Mouse (Mus musculus) lung, postnatal 0 days (tissue): ENCODE data around the gene Aldh3b2.
"Not testable (repeated sequence)": the region's sequence is repeated elsewhere in the genome, so short reads cannot be mapped to it uniquely, and the experiment has no call there.

Experiments
- CTCF ChIP-seq: IDR thresholded peaks from 2 replicates; pipeline ENCODE4 v1.5.1; 2016; ENCODE audit warnings: antibody characterized with exemption, mild to moderate bottlenecking
- EP300 ChIP-seq: IDR thresholded peaks from 2 replicates; pipeline ENCODE4 v1.6.1; 2016; ENCODE audit warnings: antibody characterized with exemption, mild to moderate bottlenecking, control low read depth

DNA sequence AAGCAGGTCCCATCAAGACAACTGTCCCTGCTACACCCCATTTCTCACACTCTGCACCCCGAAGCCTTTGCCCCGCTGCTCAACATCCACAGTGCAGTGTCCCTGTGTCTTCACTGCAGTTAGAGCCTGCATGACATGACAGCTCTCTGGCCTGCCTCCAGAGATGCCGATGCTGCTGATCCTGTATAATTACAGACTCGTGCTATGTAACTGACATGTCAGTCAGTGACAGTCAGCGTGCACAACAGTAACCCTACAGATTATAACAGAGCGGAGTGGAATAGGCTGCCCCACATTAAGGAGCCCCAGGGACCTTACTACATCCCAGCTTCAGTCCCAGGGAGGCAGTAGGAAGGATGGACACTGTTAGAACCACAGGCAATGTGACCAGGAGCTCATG is 10.3 kb upstream of the Aldh3b2 start:
- not testable (repeated sequence) for TF ChIP-seq CTCF, EP300
